Mouse (Mus musculus): ENCODE results near the gene Pfkfb4. TPM values are rescaled to one million over a fixed set of nuclear protein-coding genes. Genes with fewer than 3 reads are reported as not detected.
A peak's percentile ranks its signal among the peaks of the same experiment; 100 is the strongest.

The Pfkfb4 gene
- total RNA-seq, 2 experiments from 2014 or later: 15.9 to 16.7 TPM

DNA sequence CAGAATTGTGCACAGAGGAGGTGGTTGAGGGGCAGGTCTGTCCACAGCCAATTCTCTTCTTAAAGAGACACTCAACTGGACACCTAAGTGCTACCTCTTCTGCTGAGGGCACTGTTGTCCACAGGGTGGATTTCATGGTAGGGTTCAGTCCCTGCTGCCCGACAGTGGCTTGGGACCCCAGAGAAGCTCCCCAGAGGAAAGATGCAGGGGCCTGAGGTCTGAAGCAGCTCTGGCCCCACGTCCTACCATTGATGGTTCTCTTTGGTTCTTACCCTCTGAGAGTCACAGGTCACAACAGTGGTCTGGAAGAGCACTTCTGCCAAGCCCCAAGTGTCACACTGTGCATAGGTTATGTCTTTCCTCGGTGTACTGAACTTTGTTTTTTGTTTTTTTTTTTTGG is 61.8 kb downstream of the Pfkfb4 start:
- DNase-seq (ENCODE audit: low spot score in 2 of 2): no peak
- intact Hi-C loops (cut with DNase I): no loop called here

DNA sequence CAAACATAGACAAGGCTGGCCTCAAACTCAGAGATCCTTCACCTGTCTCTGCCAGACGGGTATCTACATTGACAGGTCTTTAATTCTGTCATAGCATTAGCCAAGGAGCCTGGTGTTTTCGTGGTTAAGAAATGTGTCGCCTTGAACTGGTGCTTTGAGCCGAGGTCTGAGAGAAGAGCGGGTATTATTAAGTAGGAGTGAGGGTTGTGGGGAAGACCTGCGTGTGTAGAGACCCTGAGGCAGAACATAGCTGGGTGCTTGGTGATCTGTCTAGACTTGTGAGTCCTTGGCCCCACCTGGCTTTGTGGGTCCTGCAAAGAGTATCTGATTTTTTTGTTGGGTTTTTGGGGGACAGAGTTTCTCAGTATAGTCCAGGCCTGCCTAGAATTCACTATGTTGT is 62.3 kb downstream of the Pfkfb4 start:
- intact Hi-C loops (cut with DNase I): no loop called here
- DNase-seq (ENCODE audit: low spot score in 2 of 2): no peak

DNA sequence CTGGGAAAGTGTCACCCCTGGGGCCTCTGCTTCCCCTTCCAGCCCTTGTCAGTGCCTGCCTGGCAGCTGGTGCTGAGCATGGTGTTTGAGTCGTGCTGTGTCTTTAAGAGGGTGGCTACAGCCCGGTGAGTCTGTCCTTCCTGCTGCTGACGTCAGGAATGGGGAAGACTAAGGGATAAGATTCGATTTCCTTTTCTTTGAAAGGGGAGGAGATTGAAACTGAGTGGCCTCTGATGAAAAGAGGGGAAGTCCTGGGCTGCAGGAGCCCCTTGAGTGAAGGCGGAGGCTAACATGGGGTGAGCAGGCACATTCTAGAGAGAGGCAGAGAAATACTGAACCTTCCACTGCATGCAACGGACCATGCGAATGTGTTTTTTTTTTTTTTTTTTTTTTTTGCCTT is 63.1 kb downstream of the Pfkfb4 start:
- intact Hi-C loops (cut with DNase I): no loop called here

DNA sequence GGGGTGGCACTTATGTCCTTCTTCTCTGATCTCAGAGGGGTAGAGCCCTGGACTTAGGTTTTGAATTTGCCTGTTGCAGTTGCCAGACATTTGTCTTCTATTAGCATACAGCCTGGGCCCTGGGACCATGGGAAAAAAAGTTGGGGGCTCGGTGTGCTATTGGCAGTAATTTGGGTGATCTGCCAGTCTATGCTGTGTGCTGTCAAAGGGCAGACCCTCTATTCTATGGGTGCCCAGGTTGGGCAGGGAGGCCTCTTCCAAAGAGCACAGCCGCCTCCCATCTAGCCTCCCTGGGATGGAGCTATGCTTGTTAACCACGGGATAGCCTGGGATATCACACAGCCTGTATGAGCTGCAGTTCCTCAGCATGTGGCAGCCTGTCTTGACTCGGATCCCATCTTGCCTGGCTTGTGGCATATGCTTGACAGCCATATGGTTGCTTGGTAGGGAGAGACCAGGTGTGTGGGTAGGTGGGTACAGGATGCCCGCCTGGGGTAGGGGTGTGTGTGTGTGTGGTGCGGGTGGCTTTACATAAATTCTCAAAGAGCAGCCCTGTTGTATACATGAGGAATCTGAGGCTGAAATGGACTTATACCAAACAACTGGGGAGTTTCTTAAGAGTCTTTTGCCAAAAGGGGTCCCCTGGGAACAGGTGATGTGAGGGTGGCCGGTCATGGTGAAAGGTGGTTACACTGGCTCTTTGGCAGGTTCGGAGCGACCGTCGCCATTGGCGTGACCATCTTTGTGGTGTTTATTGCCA is 63.9 kb downstream of the Pfkfb4 start:
- DNase-seq (ENCODE audit: low spot score in 2 of 2): no peak
- intact Hi-C loops (cut with DNase I): no loop called here

More for the DNA sequence above, 63.1 kb downstream of the Pfkfb4 start:
- peak; percentile 77 to 78 for DNase-seq (ENCODE audit: low spot score in 2 of 2)

DNA sequence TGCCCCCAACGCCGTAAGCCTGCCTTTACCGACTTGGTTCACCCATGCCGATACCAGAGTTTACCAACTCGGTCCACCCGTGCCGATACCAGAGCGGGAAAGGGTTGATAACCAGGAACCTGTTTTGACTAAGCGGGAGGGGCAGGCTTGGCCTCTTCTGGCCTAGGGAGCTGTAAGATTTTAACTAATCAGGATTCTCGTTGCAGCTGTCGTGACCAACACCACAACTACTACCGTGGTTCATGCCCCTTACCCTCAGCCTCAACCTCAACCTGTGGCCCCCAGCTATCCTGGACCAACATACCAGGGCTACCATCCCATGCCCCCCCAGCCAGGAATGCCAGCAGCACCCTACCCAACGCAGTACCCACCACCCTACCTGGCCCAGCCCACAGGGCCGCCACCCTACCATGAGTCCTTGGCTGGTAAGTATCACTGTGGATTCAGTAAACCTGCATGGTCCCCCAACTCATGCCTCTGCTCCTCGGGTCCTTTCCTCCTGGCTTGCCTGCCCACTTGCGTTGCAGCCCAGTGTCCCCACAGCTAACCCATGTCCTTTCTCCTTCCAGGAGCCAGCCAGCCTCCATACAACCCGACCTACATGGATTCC is 64.6 kb downstream of the Pfkfb4 start:
- no peak for DNase-seq (ENCODE audit: low spot score in 2 of 2)
- intact Hi-C loops (cut with DNase I): no loop called here

DNA sequence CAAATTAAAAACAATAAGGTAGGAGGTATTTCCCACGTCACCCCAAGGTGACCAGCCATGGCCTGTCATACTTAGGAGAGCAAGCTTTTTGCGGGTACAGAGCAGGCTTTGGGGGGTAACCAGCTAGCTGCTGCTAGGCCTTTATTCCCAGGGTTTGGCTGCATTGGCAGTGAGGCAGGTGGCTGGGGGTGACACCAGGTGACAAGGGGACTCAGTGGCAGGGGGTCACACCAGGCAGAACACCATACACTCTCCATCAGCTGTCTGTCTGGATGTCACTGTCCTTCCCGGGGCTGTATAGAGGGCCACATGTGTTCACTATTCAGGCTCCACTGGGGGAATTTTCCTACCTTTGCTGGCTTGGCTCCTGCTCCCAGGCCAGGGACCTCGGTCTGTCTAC is 65.3 kb downstream of the Pfkfb4 start:
- intact Hi-C loops (cut with DNase I): no loop called here
- DNase-seq (ENCODE audit: low spot score in 2 of 2): no peak

DNA sequence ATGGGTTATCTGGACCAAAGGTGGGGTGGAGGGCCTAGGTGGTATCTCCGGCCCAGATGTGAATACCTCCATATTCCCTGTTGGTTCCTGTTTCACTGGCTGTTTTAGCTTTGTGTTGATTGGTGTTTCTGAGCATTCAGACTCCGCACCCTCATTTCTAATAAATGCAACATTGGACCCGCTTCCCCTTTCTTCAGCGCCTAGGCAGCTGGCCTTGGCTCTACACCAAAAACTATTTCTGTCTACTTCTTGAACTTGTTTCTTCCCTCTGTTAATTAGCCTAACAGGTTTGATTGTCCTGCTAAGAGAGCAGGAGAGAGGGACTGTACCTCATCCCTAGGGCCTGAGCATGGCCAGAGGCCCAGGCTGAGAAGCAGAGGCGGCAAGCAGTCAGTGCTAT is 66.0 kb downstream of the Pfkfb4 start:
- no peak for DNase-seq (ENCODE audit: low spot score in 2 of 2)

DNA sequence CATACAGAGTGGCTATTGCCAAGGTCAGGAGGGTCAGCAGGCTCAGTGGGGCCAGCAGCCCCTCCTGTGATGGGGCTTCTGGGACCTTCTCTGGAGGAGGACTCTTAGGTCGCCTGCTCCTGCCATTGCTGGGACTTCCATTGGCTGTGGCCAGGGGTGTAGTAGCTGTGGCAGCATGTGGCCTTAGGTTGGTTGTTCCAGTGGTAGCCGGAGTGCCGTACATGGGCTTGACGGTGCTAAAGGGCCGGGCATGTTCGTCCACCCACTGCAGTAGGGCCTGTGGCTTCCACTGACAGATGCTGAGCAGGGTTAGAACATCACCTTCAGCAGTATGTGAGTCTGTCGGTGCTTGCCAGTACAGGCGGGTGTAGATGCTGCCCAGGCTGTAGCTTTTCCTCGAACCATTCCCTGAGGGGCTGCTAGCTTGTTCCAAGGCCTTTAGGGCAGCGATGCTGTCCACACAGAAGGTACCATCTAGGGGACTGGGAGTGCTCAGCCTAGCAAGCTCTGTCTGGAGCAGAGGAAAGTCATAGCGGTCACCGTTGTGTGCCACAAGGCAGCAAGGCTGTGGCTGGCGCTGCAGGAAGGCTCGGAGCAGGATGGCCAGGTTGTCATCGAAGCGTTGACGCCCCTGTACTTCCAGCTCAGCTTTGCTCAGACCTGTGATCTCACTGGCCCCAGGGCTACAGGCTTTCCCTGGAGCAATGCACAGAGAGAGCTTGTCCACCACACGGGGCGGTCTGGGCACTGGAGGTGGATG is 66.6 kb downstream of the Pfkfb4 start:
- DNase-seq (ENCODE audit: low spot score in 2 of 2): no peak
- intact Hi-C loops (cut with DNase I): no loop called here

More for the DNA sequence above, 66.0 kb downstream of the Pfkfb4 start:
- intact Hi-C loops (cut with DNase I): no loop called here

DNA sequence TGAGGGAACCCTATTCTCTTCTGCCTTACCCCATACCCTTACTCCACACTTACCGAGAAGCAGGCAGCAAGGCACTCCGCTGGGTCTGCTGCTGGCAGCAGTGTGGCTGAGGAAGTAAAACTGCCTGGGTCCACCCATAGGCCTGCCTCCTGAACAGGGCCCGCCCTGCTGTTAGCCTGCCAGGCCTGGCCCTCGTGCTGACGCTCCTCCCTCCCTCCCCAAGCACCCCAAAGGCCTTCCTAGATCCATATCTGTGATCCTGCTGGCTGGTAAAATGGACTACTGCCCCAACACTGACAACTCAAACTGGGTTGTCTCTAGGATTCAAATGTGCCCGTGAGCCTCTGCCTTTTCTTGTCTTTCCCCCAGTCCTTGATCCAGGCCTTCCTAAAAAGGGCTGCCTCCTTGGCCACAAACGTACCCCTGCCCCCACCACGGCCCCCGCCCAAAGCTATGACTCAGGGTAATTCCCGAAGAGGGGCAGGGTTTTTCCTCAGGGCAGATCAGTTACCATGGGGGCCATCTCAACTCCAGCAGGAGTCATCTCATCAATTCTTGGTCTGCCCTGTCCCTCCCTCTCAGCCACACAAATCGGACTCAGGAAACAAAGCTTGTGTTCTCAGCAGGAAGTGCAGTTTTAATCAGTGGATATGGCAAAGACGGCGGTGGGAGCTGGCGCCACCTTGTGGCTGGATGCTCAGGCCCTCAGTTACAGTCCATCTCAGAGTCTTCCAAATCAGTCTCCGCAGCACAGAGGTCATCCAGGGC is 67.7 kb downstream of the Pfkfb4 start, which contains the start of gene Trex1:
Trex1 (minus strand) TSS at position 599 of the 768 bp plus-strand sequence.
- intact Hi-C loops (cut with DNase I): loop anchor here (1.0 kb wide), 1 partner anchor 57 kb away; no protein-coding TSS in a partner anchor
- DNase-seq (ENCODE audit: low spot score in 2 of 2): peak; percentile 92 to 93

DNA sequence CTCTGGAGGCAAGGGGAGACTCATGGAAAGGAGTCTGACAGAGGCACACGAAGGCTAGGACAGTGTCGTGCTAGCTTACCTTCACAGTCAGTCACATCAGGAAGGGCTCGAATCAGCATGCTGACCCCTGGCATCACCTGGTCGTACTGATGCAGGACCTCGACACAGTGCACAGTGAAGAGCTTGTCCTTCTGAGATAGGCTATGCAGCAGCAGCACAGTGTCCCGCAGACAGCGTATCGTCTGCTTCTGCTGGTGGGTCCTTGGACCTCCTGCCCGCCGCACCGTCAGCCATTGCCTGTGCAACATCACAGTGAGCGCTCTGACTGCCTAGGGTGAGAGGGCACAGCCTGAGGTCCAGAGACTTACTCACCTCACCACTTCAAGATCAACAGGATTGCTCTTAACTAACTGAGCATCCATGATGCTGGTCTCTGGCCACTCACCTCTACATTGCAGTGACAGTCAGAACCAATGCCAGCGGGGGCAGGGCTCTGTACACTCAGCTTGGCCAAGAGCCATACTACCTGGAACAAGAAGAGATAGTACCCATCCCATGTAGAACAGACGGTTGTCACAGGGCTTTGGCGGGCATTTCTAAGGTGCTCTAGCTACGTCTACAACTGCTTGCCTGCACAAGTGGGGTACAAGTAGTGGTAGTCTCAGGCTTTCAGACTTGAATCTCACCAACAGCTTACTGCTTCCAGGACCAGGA is 68.8 kb downstream of the Pfkfb4 start:
- DNase-seq (ENCODE audit: low spot score in 2 of 2): no peak
- intact Hi-C loops (cut with DNase I): no loop called here

DNA sequence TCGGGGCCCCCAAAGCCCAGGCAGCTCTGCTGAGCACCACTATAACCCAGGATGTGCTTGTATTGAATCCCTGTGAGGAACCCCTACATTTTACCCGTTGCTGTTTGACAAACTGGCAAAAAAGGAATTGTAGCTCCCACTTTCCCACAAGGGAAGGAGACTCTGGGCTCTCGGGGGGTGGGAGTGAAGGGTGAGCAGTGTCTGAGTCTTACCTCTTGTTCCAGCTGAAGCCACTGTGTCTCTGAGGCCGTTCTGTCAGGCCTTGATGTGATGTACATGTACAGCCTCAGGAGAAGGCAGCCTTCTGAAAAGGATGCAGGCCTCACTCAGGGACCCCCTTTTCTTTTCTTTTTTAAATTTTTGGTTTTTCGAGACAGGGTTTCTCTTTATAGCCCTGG is 69.3 kb downstream of the Pfkfb4 start:
- DNase-seq (ENCODE audit: low spot score in 2 of 2): no peak
- intact Hi-C loops (cut with DNase I): no loop called here

DNA sequence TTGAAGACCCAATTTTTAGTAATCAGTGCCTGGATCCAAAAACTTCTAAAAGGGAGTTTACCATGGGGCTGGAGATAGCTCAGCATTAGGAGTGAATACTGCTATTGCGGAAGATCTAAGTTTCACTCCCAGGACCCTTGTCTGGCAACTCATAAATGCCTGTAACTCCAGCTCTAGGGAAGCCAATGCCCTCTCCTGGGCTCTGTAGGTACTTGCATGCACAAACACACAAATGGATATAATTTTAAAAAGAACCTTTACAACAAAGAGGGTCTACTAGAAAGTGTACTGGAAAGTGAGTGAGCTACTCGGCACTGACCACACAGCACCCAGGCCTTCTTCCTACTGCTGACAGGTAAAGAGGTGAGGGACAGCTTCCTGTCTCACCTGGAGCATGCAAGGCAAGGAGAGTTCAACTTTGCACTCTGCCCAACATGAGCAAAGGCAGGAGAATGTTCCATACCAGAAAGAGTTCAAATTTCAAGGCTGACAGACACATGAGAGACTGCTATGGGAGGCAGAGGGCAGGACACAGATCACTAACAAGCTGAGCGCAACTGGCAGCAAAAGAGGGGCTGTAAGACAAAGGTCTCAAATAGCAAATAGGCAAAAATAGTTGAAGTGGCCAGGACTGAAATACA is 76.6 kb downstream of the Pfkfb4 start:
- DNase-seq (ENCODE audit: low spot score in 2 of 2): no peak
- intact Hi-C loops (cut with DNase I): no loop called here

DNA sequence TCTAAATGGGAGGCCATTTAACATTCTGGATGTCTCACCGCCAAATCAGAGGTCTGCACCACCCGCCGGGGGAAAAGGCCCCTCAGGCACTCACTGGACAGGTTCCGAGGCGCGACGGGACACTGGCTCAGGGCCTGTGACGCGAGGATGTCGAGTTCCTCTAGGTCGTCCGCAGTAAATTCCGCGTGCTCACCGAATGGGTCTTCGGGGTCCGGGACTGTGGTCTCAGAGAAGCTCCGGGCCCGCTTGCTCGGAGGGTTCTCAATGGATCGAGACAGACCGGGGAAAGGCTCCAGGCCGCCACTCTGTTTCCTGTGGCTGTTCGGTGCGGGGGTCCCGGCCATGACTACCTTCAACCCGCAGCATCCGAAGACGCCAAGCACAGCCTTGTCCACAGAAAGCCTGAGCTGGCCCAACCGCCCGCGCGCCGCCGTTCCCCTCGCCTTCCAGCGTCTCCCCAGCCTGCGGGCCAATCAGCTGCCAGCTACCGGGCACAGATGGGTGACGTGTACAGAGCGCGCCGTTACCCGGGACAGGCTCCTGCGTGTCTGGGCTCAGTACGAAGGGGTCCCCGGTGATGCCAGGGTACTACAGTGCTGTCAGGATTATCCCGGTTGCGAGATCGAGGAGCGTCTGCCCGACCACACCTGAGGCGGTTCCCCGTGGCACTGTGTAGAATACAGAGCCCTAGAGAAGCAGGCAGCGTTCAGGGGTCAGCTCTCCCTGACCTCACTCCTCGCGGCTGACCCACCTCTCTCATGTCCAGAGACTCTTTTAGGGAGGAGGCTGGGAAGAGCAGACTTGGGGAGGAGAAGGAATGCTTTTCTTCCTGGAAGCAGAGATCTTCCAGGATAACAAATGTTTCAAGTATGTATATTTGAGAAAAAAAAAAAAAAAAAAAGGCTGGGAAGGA is 82.3 kb downstream of the Pfkfb4 start, which contains the start of gene Atrip:
Atrip (minus strand) TSS at position 464 of the 913 bp plus-strand sequence.
- intact Hi-C loops (cut with DNase I): no loop called here

DNA sequence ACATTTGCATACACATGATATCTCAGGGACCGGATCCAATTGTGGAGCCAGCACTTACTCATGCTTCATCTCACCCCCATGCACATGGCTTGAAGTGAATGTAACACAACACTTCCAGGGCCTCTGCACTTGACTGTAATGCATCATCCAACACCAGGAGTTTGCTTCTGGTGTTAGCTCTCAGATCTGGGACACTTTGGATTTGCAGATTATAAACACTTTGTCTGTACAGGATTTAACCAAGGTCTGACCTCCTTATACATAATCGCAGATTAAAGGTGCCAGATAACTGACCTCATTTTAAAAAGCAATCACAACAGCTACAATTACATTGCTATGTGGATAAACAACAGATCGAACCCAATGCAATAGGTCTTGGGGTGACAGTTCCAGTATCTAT is 88.9 kb downstream of the Pfkfb4 start:
- intact Hi-C loops (cut with DNase I): loop anchor here (10.0 kb wide), 1 partner anchor 784 kb away; no protein-coding TSS in a partner anchor
- DNase-seq (ENCODE audit: low spot score in 2 of 2): no peak

More for the DNA sequence above, 82.3 kb downstream of the Pfkfb4 start, which contains the start of gene Atrip:
- peak; percentile 94 to 96 for DNase-seq (ENCODE audit: low spot score in 2 of 2)

DNA sequence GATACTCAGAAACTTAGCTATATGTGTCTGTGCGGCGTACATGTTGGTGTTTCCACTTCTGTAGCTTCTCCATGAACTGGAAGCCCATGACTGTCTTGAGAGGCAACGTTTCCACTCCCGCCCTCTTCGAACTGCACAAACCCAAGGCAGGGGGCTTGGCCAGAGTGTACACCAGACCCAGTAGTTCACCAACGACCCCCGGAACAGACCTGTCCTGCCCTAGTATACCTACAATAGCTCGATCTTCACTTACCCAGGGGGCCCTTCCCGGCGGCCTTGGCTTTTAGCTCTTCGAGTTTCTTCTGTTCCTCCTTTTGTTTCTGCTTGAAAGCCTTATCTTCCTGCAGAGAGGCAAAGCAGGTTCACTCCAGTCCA is 90.2 kb downstream of the Pfkfb4 start:
- intact Hi-C loops (cut with DNase I): loop anchor here (10.0 kb wide), 1 partner anchor 783 kb away; no protein-coding TSS in a partner anchor
- no peak for DNase-seq (ENCODE audit: low spot score in 2 of 2)
